Mouse (Mus musculus) kidney, postnatal 25 days (tissue): ENCODE measurements around the gene Mapkapk2.

Experiments
- DNase-seq, 2 experiments: peaks; one replicate each; pipeline ENCODE4 v3.0.0; 2021; ENCODE audit warnings: mixed read lengths in 2 of 2

The Mapkapk2 gene

DNA sequence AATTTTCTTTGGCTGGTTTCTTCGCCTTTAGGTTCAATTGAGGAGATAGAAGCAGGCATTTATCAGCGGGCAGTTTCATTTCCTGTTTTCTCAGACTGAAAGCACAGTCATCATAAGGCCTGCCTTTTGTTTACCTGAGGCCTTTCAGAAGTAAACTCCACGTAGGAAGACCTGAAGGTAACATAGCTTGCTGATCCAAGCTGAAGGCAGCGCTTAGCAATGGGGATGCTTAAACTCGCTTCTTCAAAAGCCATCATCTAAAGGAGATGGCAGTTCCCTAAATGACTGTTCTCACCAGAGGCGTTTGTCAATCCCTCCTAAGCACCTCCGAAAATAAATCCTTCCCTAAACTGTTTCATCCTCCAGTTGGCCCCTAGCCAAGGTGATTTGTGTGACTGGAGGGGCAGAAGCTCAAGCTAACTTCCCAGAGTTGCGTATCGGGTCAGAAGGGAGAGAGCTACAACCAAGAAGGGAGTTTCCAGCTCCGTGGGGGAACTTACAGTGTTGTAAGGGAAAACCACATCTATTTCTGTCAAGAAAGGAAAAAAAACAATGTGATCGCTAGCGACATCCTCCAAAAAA, 13.0 kb upstream of the Mapkapk2 start:
- peak; percentile 34 to 55 for DNase-seq

DNA sequence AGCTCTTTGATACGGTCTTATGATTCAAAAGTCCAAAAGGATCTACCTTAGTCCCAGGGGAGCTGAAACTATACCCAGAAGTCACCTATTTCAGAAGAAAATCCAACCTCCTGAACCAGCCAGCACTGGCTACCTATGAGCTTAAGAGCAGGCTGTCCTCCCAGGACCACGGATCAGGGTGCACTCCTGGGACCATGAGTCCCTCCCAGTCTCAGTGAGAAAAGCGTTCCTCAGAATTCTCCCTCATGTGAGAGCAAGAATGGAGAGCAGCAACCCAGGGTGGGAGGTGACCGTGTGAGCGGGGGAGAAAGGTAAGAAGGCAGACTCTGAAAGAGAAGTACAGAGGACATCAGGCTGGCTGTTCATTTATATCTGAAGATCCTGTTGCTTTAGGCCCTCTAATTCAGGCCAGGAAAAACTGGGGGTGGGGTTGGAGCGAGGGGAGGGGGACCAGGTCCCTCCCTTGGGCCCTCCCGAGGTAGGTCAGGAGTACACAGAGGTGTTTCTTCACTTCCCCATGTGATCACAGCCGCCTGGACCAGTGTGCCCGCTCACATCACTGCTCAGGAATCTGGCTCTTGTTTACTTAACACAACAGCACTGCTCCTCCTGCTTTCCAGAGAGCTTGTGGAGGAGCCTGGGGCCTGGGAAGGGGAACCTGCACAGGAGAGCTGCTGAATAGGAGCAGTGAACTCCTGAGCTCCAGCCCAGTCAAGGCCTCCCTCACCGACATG, 10.1 kb upstream of the Mapkapk2 start:
- DNase-seq, result peak; percentile 54 to 83

DNA sequence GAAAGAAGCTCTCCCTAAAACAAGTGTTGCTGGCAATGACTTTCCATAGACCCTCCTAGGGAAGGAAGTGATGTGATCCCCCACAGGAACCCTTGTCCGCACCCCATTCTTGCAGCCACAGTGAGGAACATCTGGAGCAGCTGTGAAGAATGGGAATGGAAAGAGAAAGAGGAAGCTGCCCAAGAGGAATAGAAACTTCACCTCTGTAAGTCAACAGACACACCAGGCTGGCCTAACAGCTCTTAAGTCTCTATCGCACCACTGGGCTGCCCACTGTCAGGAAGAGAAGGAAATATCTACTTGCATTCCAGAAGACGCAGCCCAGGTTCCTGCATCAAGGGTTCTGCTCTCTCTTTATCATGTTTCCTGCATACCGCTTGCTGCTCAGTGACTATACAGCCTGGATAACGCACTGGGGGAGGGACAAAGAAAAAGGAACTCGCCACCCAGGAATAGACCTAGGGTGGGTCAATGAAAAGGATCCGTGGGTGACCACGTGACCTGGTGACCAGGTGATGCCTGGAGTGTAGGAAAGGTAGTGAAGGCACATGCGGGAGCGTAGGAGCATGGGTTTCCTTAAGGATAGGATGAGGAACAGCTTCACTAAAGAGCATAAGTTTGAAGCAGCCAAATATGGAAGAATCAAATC, 6.3 kb upstream of the Mapkapk2 start:
- DNase-seq, result no peak

DNA sequence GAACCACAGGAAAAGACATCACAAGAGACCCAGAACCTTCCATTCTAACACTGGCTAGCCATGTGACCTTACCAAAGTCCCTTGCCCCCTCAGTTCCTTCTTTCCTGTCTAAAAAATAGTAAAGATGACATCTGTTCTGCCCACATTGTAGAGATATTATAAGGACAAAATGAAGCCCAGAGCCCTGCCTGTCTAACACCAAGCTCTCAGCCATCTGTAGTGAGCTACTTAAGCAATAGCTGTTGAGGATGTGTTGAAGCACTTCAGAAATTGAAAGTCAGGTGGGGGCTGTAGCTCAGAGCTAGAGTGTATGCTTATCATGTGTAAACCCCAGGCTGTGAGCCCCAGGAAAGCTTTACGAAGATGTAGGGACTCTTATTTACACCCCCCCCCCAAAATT, 3.2 kb upstream of the Mapkapk2 start:
- DNase-seq, result no peak

DNA sequence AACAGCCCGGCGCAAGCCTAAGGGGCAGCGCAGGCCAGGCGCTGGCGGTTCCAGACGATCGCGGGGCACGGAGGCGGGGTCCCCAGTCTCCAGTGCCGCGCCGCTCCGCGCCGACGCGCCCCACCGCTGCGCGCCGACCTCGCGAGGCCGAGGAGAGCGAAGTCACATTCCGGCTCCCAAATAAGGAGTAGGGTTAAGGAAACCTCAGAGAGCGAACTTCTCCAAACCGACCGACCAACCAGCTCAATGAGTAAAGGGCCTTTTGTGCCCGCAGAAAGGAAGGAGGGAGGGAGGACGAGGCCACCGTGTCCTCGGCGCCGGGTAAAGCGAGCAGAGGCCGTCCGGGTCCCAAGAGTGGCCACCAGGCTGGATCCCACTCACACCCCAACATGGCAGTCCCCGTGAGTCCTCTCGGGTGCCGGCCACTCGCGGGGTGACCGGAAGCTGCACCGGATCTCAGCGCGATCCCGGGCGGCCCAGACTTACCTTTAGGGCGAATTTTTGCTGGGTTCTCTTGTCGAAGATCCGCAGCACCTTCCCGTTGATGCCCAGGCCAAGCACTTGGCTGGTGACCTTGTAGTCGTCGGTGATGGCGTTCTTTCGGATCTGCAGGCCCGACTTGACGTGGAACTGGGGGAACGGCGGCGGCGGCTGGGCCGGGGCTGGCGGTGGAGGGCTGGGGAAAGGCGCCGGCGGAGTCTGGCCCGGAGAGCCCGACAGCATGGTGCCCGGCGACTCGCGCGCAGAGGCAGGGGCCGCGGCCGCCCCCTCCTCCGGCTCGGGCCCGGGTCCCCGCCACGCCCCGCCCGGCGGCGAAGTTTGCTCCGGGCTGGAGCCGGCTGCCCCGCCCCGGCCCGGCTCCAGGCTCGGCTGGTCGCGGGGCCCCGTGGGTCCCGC, 575 bp downstream of the Mapkapk2 start:
- DNase-seq, result peak; percentile 54 to 85

DNA sequence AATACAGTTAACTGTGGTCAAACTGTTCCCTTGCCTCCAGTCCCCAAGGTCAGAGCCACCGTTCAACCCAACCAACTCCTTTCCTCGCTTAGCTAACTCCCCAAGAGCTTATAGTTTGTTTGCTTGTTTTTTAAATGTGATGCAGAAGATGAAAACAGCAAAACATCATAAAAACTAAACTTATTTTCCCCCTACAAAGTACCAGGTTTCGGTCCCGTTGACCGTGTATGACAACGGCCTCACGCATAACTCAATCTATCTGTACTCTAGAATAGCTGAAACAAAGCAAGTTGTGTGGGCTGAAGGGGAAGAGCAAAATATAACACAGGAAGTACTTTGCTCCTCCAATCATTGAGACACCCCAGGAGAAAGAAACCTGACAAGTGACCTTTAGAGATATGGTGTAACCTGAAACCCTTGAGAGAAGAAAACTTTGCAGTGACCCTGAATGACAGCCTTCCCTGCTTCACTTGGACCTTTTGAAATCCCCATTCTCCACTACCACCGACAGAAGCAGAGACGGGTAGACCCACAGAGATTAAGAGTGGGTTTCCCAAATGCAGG, 1.4 kb downstream of the Mapkapk2 start:
- DNase-seq, result no peak

DNA sequence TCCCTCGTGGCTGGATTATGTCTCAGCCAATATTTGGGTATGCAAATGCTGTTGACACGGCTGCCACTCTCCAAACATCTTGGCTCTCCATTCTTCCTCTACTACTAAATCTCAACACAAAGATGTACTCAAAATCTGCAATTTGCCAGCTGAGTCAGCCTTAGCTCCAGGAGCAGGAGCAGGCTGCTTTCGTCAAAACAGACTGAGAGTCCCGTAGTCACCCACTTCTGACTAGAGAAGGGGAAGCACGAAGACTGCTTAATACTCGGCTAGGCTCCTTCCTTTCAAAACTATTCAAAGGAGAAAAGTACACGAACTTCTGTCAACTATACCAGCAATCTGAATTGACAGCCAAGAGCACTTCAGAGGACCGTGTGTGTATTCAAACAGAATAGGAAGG, 2.1 kb downstream of the Mapkapk2 start:
- DNase-seq, result no peak

DNA sequence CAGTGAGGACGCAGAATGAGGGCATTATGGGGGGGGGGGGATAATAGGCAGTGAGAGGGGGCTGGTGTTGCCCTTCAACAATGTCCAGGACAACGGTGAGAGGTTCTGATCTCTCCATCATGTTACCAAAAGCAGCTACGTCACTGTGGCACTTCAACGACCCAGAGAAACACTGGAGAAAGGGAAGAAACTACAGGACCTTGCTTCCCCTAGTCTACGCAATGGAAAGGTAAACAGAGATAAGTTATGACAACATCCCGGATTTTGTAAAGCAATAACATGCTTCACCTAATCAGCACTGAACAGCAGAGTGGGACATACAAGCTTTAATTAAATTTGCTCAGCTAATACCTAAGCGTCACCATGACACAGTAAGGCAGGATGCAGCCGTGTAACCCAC, 3.7 kb downstream of the Mapkapk2 start:
- DNase-seq, result no peak

DNA sequence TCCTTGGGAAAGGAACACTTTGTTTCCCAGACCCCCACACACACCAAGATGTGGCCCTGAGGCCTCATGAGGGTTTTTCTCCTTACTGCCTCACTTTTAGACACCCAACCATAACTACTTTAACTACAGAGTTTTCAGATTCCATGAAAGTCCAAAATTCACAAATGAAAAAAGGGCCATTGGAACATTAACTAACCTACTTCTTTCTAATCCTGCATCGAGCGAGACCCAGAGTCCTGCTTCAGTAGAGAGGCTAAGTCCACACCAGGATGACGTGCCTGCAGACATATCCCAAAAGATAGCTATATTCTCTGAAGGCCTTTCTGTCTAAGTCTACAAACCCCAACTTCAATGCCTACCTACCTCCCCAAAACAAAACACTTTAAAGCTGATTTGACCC, 4.8 kb downstream of the Mapkapk2 start:
- DNase-seq, result no peak

DNA sequence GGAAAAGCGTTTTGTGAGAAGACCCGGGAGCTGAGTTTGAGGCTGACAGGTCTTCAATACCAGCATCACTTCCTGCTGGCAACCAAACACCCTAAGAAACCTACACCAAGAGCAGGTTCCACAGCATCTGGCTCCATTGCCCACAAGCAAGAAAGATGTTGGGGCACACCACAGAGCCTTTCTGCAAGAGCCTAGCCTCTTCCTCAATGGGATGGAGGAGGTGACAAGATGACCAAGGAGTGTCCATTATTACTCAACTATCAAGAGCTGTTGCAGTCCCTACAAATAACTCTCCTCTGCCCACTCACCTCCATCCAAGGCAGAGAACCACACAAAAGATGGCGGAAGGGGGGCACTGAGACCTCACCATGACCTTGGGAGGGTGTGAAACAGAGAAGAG, 5.5 kb downstream of the Mapkapk2 start:
- DNase-seq, result no peak

DNA sequence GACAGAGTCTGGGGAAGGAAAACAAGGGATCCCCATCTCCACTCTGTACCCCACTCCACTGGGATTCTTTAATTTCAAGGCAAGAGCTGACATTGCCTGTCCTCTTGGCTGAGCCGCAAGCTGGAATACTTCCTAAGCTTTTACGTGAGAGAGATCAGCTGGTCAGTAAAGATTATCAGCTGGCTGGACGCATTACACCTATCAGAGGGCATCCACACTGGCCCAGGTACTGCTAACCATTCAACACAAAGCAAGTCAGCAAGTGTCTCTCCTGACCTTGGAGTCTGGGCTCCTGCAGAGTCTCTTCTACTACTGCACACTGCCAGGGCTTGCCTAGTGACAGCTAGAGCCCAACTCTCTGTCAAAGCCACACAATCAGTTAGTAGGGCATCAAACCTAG, 6.1 kb downstream of the Mapkapk2 start:
- DNase-seq, result no peak

DNA sequence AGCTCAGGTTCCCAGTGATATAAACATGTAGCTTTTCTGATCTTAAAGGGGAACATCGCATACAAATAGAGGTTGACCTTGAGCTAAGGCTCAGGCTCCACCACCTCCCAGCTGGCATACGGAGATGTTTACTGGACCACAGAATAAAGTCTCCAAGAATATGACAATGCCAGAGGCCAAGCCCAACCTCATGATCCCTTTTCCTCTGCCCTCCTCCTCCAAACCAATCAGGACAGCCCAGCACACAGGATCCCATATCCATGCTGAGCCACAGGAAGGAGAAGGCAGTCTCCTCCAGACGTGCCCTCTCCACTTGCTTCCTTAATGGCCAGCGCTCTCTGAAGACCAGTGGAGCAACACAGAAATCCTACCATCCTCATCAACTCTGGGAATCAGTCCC, 6.7 kb downstream of the Mapkapk2 start:
- DNase-seq, result no peak

DNA sequence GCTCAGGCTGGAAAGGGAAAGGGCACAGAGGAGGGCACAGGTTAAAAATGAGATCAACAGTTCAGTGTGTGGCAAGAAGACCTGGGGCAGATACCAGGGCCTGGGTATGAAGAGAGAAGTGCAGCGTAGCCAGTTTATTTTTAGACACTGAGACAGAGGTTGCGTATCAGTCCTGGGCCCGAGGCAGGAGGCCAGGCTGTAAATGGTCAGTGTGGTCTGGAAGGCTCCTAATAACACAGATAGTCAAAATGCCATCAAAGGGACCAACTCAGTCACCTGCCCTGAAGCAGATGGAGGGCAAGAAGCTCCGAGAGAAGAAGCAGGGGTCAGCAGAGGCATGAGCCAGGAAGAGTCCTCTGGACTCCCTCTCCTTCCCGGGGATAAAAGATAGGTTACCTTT, 7.4 kb downstream of the Mapkapk2 start:
- peak in 1 of 2 experiments; percentile 64 for DNase-seq

DNA sequence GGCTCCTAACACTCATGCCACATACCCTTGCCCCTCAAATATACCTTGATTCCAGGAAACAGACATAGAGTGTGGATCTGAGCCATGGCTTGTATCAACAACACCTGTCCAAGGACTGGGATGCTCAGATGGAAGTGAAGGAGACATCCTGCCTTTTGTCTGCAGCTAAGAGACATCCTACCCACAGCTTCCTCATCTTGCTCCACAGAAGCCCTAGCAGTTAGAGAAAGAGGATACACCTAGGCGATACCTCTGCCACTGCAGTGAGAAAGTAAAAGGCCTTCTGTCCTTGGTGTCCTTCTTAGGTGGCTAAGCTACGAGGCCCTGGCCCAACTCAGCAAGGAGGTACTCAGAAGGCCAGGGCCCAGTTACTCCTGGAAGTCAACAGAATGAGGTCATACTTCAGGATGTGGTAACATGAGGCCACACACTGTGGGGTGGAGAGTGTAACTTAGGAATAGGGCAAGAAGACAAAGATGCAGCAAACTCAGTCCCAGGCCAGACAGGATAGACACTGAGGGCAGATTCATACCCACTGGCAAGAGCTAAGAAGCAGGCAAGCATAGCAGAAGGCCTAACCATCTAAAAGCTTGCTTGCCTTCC, 8.0 kb downstream of the Mapkapk2 start:
- DNase-seq, result no peak

DNA sequence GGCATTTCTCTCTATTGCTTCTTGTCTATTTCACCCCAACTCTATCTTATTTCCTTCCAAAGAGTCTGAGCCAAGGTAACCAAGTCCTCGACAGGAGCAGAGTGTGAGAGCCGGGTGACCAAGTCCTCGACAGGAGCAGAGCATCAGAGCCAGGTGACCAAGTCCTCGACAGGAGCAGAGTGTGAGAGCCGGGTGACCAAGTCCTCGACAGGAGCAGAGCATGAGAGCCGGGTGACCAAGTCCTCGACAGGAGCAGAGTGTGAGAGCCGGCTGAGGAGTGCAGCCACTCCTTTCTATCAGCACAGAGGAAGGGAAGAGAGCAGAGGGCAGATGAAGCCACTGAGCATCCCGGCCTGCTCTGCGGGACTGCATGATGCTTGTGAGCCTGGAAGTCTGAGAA, 9.1 kb downstream of the Mapkapk2 start:
- no peak for DNase-seq

DNA sequence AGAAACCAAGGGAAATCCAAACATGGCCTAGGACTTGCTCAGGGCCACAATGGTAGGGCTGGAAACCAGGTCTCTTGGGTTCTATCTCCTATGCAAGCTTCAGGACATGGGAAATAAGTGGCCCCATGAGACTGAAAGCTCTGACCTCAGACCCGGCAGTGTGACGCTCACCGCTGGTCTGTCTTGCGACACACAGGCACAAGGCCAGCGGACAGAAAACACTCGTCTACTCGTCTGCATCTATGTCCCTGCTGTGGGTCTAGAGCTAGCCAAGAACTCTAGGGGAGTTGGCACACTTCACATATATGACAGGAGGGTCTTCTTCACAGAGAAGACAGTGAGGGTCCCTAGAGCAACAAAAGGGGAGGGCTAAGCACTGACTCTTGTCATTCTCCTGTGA, 10.7 kb downstream of the Mapkapk2 start:
- peak; percentile 67 to 79 for DNase-seq

DNA sequence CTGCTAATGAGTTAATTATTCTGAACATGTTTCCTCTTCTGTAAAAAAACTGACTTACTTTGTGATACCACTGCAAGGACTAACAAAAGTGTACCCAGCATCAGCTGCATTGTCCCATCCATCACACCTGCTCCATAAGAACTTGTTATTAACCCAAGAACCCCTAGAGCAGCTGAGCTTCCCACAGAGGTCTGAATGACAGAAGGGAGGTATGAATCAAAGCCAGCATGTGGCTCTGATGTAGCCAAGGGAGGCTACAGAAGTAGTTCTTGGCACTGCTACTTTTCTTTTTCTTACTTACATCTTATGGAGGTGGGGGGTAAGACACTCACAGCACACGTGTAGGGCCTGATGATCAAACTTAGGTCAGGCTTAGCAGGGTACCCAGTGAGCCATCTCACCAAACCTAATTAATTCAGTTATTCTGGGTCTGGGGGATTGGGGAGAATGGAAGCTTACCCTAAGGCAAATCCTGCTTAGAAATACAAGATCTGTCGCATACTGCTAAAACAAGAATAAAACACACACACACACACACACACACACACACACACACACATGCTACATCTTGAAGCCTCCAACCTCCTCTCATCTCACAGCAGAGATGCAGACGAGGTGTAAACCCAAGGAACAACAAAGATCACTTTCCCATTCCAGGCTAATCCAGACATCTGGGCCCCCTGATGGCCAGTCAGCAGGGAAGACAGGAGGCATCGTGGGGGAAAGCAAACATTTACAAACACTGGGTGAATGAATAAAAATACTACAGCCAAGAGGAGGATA, 11.5 kb downstream of the Mapkapk2 start:
- no peak for DNase-seq

DNA sequence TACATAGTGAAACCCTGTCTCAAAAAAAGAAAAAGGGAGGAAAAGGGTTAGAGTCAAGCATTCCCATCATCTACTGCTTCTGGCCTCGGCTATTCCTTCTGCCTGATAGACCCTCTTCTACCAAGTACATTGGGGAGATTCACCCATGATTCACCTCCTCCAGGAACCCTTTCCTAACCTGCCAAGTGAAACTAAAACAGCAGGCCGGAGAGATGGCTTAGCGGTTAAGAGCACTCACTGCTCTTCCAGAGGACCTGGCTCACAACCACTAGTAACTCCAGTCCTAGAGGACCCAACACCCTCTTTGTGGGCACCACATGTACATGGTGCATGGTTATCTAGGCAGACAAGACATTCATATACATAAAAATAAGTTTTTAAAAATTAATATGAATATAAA, 12.4 kb downstream of the Mapkapk2 start:
- no peak for DNase-seq

DNA sequence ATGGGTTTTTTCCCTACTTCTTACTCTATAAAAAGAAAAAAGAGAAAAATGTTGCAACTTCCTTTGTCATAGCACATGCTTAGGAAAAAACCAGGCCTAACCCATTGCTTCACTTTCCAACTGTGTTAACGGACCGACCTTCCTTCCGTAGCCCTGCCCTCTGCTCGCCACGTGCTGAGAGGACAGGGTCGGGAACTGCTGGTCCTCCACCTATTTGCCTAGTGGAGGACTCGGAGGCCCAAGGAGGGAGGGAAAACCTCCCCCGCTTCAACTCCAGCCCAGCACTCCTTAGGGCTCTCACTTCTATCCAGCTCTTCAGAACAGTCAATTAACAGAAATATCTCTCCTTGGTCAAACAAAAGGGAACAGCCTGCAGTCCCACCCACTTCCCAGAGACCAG, 13.3 kb downstream of the Mapkapk2 start:
- peak; percentile 54 to 87 for DNase-seq

DNA sequence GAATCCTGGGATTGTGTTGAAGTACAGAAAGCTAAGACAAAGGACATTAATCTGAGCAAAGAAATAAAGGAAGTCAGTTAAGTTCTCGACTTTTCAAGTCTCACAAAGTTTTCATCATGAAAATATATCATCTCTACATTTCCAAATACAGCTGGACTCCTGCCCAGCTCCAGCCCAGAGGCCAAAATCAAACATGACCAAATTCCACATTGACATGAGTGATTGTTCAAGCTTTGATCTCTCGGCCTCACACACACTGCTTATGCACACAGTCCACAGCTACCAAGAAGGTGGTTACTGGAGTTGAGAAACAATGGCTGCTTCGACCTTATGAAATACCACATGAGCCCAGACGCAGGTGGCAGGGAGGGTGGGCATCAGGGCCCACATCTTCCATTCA, 14.0 kb downstream of the Mapkapk2 start:
- DNase-seq, result peak in 1 of 2 experiments; percentile 60

DNA sequence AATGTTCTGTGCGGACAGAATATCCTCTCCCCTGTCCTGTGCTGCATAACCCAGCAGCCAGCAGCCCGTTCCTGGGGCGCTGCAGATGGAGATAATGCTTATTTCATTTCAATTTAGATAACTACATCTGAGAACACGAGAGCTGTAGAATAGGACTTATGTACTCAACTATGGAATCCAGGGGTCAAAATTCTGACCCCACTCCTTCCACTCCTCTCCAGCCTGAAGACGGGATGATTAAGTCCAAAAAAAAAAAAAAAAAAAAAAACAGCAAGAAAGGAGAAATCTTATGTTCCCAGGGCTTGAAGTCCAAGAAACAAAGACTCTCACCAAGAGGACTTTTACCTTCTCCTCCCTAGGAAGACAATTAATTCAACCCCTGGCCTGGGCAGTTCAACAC, 14.5 kb downstream of the Mapkapk2 start:
- no peak for DNase-seq

DNA sequence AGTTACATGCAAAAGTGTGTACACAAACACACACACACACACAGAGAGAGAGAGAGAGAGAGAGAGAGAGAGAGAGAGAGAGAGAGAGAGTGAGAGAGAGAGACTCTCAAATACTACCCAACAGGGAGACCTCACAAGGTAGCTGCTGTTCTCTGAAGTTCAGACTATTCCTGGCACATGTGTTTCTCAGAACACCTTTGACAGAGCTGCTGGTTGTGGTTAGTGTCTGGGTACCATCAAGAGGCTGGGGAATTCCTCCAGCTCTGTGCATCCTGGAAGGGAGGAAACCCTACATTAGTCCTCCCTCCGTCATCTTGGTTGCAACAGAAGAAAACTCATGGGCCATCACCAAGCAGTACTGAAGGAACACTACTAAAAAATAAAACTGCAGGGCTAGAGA, 16.9 kb downstream of the Mapkapk2 start:
- no peak for DNase-seq
